Mouse (Mus musculus): ENCODE results near the gene Atf3. TPM values are rescaled to one million over a fixed set of nuclear protein-coding genes. Genes with fewer than 3 reads are reported as not detected.

The Atf3 gene
- polyA plus RNA-seq, 1 experiment from 2014 or later: 1.4 TPM

DNA sequence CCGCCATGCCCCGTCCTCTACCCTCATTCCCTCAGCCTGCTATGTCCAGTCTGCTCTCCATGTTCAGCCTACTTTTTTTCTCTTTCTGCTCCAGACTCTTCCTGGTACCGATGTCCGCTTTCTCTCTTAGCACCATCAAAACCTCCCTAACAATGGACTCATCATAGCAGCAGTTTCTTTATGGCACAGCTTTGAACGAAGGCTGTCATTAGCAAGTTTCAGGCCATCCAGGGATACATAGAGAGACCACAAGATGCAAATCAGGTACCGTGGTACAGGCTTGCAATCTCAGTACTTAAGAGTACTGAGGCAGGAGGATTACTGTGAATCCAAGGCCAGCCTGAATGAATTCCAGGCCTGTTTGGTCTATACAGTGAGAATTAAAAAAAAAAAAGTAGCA lies 25.1 kb downstream of the Atf3 start:
- Histone ChIP-seq H3K4me2 (replicated peaks; ENCODE audit: low read depth, low read length) (no peak overlapping the region), H3K36me3 (ENCODE audit: control insufficient read depth, insufficient read depth, low read length) (no peaks in the 10 kb centered on the region), H3K27ac (ENCODE audit: low read depth, low read length) (no peak overlapping the region), H3K27me3 (ENCODE audit: control insufficient read depth, insufficient read depth, low read length) (peaks cover 4% of the 10 kb centered on the region; the same call in 1 of the 2 replicates), H3K9ac (ENCODE audit: low read depth, low read length) (no peak overlapping the region), H3K9me3 (ENCODE audit: control insufficient read depth, low read length) (no peaks in the 10 kb centered on the region), H3K4me1 (replicated peaks; ENCODE audit: control insufficient read depth, insufficient read depth, low read length) (no peaks in the 10 kb centered on the region), H3K4me3 (ENCODE audit: low read depth, low read length) (no peak overlapping the region)
- DNase-seq (ENCODE audit: low spot score): no peak
- no peak for ATAC-seq (ENCODE audit: low FRiP score)
- whole genome bisulfite sequencing: 89% methylated on average over 6 of the region's 6 CpGs

DNA sequence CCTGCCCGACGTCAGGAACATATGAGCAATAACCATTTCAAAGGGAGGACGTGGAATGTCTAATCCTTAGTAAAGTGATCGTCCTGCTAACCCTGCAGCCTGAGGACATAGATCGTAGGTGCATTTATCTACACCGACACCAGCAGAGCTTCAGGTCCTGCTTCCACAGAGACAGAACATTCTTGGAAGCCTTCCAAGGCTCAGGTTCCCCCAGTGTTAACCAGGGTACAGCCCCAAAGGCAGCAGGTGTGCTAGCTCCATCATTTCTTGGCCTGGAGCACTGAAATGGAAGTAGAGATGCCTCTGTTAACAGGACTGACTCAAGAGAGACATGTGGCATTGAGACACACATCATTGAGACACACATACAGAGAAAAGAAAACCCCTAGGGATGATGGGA lies 25.6 kb downstream of the Atf3 start:
- H3K4me1 ChIP-seq (replicated peaks; ENCODE audit: control insufficient read depth, insufficient read depth, low read length): no peaks in the 10 kb centered on the region
- no peak overlapping the region for H3K4me2 ChIP-seq (replicated peaks; ENCODE audit: low read depth, low read length)
- no peaks in the 10 kb centered on the region for H3K36me3 ChIP-seq (ENCODE audit: control insufficient read depth, insufficient read depth, low read length)
- no peak overlapping the region for H3K9ac ChIP-seq (ENCODE audit: low read depth, low read length)
- no peak for DNase-seq (ENCODE audit: low spot score)
- H3K27ac ChIP-seq (ENCODE audit: low read depth, low read length): no peak overlapping the region
- 76% methylated on average over 6 of the region's 6 CpGs for WGBS
- H3K4me3 ChIP-seq (ENCODE audit: low read depth, low read length): no peak overlapping the region
- H3K27me3 ChIP-seq (ENCODE audit: control insufficient read depth, insufficient read depth, low read length): peaks cover 7% of the 10 kb centered on the region
- H3K9me3 ChIP-seq (ENCODE audit: control insufficient read depth, low read length): no peaks in the 10 kb centered on the region
- ATAC-seq (ENCODE audit: low FRiP score): no peak

DNA sequence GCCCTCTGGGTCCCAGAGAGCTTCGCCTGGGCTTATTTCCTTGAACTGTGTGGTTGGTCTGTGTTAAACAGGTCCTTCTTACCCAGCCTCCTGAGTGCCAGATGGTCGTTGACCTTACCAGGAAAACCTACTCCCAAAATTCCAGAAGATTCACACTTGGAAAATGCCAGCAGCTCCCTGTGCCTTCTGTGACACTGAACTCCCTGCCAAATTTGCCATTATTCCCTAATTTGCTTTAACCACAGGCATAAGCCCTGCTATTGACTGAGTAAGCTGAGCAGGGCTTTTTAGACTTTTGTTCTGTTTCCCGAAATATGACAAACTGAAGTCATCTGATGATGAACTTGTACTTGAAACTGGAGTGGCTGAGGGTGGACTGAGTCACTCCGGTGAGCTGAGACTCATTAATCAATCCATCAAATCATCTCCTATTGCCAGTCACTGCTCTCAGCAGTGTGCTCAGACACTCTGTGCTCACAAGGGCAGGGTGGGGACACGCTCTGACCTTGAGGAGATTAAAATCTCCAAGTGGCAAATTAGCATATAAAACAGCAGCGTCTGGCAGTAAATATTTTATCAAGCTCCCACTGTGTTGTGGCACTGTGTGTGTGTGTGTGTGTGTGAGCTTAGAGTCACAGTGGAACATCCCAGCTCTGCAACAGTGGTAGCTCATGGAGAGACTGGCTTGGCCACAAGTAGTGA lies 28.0 kb downstream of the Atf3 start:
- no peak overlapping the region for H3K4me2 ChIP-seq (replicated peaks; ENCODE audit: low read depth, low read length)
- H3K36me3 ChIP-seq (ENCODE audit: control insufficient read depth, insufficient read depth, low read length): no peaks in the 10 kb centered on the region
- no peak overlapping the region for H3K27ac ChIP-seq (ENCODE audit: low read depth, low read length)
- peaks cover 31% of the 10 kb centered on the region for H3K27me3 ChIP-seq (ENCODE audit: control insufficient read depth, insufficient read depth, low read length)
- 50% methylated on average over 6 of the region's 6 CpGs for WGBS
- no peak overlapping the region for H3K4me3 ChIP-seq (ENCODE audit: low read depth, low read length)
- ATAC-seq (ENCODE audit: low FRiP score): no peak
- H3K9me3 ChIP-seq (ENCODE audit: control insufficient read depth, low read length): no peaks in the 10 kb centered on the region
- no peak overlapping the region for H3K9ac ChIP-seq (ENCODE audit: low read depth, low read length)
- H3K4me1 ChIP-seq (replicated peaks; ENCODE audit: control insufficient read depth, insufficient read depth, low read length): peaks cover 8% of the 10 kb centered on the region
- no peak for DNase-seq (ENCODE audit: low spot score)

GRCm38 (mm10) chr1:191186386-191186770 lies 31.5 kb downstream of the Atf3 start:
- 0 out of 2 replicates have a peak overlapping the region, but pooled peaks have one; percentile 8 for H3K4me3 ChIP-seq (ENCODE audit: low read depth, low read length)
- no peak overlapping the region for H3K9ac ChIP-seq (ENCODE audit: low read depth, low read length)

DNA sequence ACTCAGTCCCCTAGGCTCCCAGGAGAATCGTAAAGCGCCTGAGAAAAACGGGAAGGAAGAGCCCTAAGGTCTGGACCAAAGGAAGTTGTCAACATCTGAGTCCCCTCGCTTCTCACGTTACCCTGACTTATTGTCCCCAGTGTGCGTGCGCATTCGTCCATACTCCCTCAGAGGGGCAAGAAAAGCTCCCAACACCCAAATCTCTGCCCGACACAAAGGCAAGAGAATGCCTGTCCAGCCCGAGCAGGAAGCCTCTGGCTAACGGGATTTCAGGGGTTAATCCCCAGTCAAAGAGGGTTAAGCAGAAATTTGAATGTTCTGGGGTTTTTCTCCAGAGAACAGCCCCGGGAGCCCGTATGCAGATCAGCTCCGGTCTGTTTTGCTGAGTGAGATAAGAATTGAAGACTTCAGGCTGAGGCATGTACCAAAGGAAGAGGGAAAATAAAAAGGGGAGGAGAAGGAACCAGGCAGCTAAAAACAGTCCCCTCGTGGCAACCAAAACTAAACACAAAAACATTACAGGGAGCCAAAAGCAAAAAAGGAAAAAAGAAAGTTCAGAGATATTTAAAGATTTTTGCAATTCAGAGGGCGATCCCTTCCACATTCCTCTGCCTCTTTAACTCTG lies 32.0 kb downstream of the Atf3 start:
- Histone ChIP-seq H3K36me3 (ENCODE audit: control insufficient read depth, insufficient read depth, low read length) (no peaks in the 10 kb centered on the region), H3K9me3 (ENCODE audit: control insufficient read depth, low read length) (no peaks in the 10 kb centered on the region), H3K4me3 (ENCODE audit: low read depth, low read length) (peak overlapping the region; percentile 45; the same call in 1 of the 2 replicates), H3K27ac (ENCODE audit: low read depth, low read length) (no peak overlapping the region), H3K9ac (ENCODE audit: low read depth, low read length) (no peak overlapping the region), H3K4me2 (replicated peaks; ENCODE audit: low read depth, low read length) (peak overlapping the region; percentile 94), H3K27me3 (ENCODE audit: control insufficient read depth, insufficient read depth, low read length) (peaks cover 59% of the 10 kb centered on the region), H3K4me1 (replicated peaks; ENCODE audit: control insufficient read depth, insufficient read depth, low read length) (peaks cover 17% of the 10 kb centered on the region)
- DNase-seq (ENCODE audit: low spot score): peak; percentile 53
- under 1% methylated on average over 16 of the region's 16 CpGs for WGBS
- no peak for ATAC-seq (ENCODE audit: low FRiP score)

More at GRCm38 (mm10) chr1:191186386-191186770, 31.5 kb downstream of the Atf3 start:
- Histone ChIP-seq H3K4me1 (replicated peaks; ENCODE audit: control insufficient read depth, insufficient read depth, low read length) (peaks cover 17% of the 10 kb centered on the region), H3K36me3 (ENCODE audit: control insufficient read depth, insufficient read depth, low read length) (no peaks in the 10 kb centered on the region), H3K4me2 (replicated peaks; ENCODE audit: low read depth, low read length) (no peak overlapping the region), H3K27ac (ENCODE audit: low read depth, low read length) (no peak overlapping the region), H3K9me3 (ENCODE audit: control insufficient read depth, low read length) (no peaks in the 10 kb centered on the region), H3K27me3 (ENCODE audit: control insufficient read depth, insufficient read depth, low read length) (peaks cover 54% of the 10 kb centered on the region)
- WGBS: 2% methylated on average over 7 of the region's 7 CpGs
- ATAC-seq (ENCODE audit: low FRiP score) (no peak), DNase-seq (ENCODE audit: low spot score) (peak; percentile 27)

DNA sequence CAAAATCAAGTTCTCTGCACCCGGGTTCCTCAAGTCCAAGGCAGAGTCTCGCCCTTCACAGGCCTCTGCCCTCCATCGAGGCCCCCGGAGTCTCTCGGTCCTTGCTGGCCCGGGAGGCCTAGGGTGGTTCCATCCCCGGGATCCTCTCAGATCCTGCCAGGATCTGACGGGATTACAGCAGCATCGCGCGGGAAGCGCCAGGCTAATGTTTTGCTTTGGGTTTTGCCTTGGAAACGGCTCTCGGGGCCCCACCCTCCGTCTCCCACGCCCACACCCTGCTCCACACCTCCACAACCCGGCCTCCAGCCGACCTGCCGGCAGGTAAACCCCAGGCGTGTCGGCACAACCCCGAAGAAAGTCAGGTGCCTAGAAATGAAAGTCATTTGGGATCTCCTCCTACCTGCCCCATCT lies 33.0 kb downstream of the Atf3 start:
- peaks cover 64% of the 10 kb centered on the region for H3K27me3 ChIP-seq (ENCODE audit: control insufficient read depth, insufficient read depth, low read length)
- H3K9me3 ChIP-seq (ENCODE audit: control insufficient read depth, low read length): no peaks in the 10 kb centered on the region
- peaks cover 17% of the 10 kb centered on the region for H3K4me1 ChIP-seq (replicated peaks; ENCODE audit: control insufficient read depth, insufficient read depth, low read length)
- H3K4me2 ChIP-seq (replicated peaks; ENCODE audit: low read depth, low read length): peak overlapping the region; percentile 94
- no peaks in the 10 kb centered on the region for H3K36me3 ChIP-seq (ENCODE audit: control insufficient read depth, insufficient read depth, low read length)
- WGBS: under 1% methylated on average over 22 of the region's 22 CpGs
- no peak overlapping the region for H3K9ac ChIP-seq (ENCODE audit: low read depth, low read length)
- DNase-seq (ENCODE audit: low spot score) (peak; percentile 50), ATAC-seq (ENCODE audit: low FRiP score) (no peak)
- peak overlapping the region; percentile 45 for H3K4me3 ChIP-seq (ENCODE audit: low read depth, low read length)
- no peak overlapping the region for H3K27ac ChIP-seq (ENCODE audit: low read depth, low read length)

GRCm38 (mm10) chr1:191184066-191184815 lies 33.6 kb downstream of the Atf3 start:
- no peaks in the 10 kb centered on the region for H3K9me3 ChIP-seq (ENCODE audit: control insufficient read depth, low read length)
- 2% methylated on average over 42 of the region's 42 CpGs for WGBS
- H3K27ac ChIP-seq (ENCODE audit: low read depth, low read length): no peak overlapping the region
- no peak overlapping the region for H3K9ac ChIP-seq (ENCODE audit: low read depth, low read length)
- no peaks in the 10 kb centered on the region for H3K36me3 ChIP-seq (ENCODE audit: control insufficient read depth, insufficient read depth, low read length)
- DNase-seq (ENCODE audit: low spot score) (peak; percentile 70), ATAC-seq (ENCODE audit: low FRiP score) (no peak)
- peak overlapping the region; percentile 94 for H3K4me2 ChIP-seq (replicated peaks; ENCODE audit: low read depth, low read length)
- H3K4me1 ChIP-seq (replicated peaks; ENCODE audit: control insufficient read depth, insufficient read depth, low read length): peaks cover 17% of the 10 kb centered on the region
- peaks cover 67% of the 10 kb centered on the region for H3K27me3 ChIP-seq (ENCODE audit: control insufficient read depth, insufficient read depth, low read length)
- peak overlapping the region; percentile 45 for H3K4me3 ChIP-seq (ENCODE audit: low read depth, low read length)

- Histone ChIP-seq H3K27me3 (ENCODE audit: control insufficient read depth, insufficient read depth, low read length) (peaks cover 66% of the 10 kb centered on the region), H3K9me3 (ENCODE audit: control insufficient read depth, low read length) (no peaks in the 10 kb centered on the region), H3K9ac (ENCODE audit: low read depth, low read length) (peak overlapping the region; percentile 25; the same call in 1 of the 2 replicates), H3K4me1 (replicated peaks; ENCODE audit: control insufficient read depth, insufficient read depth, low read length) (peaks cover 17% of the 10 kb centered on the region), H3K4me3 (ENCODE audit: low read depth, low read length) (peak overlapping the region; percentile 45), H3K4me2 (replicated peaks; ENCODE audit: low read depth, low read length) (peak overlapping the region; percentile 94), H3K36me3 (ENCODE audit: control insufficient read depth, insufficient read depth, low read length) (no peaks in the 10 kb centered on the region), H3K27ac (ENCODE audit: low read depth, low read length) (no peak overlapping the region)
- under 1% methylated on average over 58 of the region's 67 CpGs for WGBS
- ATAC-seq (ENCODE audit: low FRiP score) (peak; percentile 81), DNase-seq (ENCODE audit: low spot score) (peak; percentile 76)
Measured at GRCm38 (mm10) chr1:191183163-191184065, 34.4 kb downstream of the Atf3 start.

All from hindbrain, embryonic 11.5 days (tissue).